ENCODE assay signal across 16 mouse cellular contexts in the genomic region with DNA sequence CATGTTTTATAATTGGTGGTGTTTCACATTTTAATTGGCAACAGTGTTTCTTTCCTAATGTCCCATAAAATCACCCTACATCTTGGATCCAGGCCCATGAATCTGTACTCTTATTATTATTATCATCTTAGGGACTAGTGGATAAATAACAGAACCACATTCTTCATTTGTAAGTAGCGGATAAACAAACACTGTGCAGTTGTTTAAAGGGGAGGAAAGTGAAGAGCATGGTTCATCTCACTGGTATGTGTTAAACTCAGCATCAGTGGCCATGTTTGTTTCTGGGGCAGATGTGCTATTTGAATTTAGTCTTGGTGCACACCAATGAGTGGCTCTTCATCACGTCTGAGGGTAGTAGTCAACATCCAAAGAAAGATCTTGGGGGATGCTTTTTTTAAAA.
A peak's percentile ranks its signal among the peaks of the same experiment; 100 is the strongest.
DNase-seq lines count a peak whose midpoint lies in the region; ATAC-seq and TF ChIP-seq lines count a peak whose summit lies in the region.
"Had no signal": no experiment of that assay in that cellular context is flagged by ENCODE, and none has a peak within 500 bp of the region (broad histone marks: within the 10 kb centered on the region; RNA-seq: fewer than 3 reads in every experiment).

No protein-coding gene starts in this region.

- H3K4me3 ChIP-seq in intestine, embryonic 16.5 days (ENCODE audit: low read length): no peak overlapping the region
- H3K4me3 ChIP-seq in intestine, postnatal 0 days (ENCODE audit: low read depth, low read length): no peak overlapping the region
- H3K4me3 ChIP-seq in liver, adult 2 months (ENCODE audit: insufficient read depth, low read depth, low read length): no peak overlapping the region
- H3K4me3 ChIP-seq in liver, embryonic 12.5 days: no peak overlapping the region
- no peak overlapping the region for H3K4me3 ChIP-seq in lung, postnatal 0 days (ENCODE audit: low read depth, low read length)
- H3K4me3 ChIP-seq in lung, adult 2 months (replicated peaks; ENCODE audit: extremely low read depth, low read depth, low read length): no peak overlapping the region
- H3K4me3 ChIP-seq: embryonic facial prominence, embryonic 13.5 days; forebrain, embryonic 13.5 days; gastrocnemius, adult 2 months; heart, embryonic 13.5 days; hindbrain, embryonic 12.5 days had no signal

- no peaks in the 10 kb centered on the region for H3K36me3 ChIP-seq in intestine, embryonic 16.5 days (ENCODE audit: control insufficient read depth, insufficient read depth, low read length)
- H3K36me3 ChIP-seq in intestine, postnatal 0 days (ENCODE audit: control insufficient read depth, insufficient read depth): no peaks in the 10 kb centered on the region
- H3K36me3 ChIP-seq in liver, adult 2 months (ENCODE audit: control insufficient read depth, insufficient read depth, low read length): no peaks in the 10 kb centered on the region
- H3K36me3 ChIP-seq in liver, embryonic 12.5 days: no peaks in the 10 kb centered on the region
- no peaks in the 10 kb centered on the region for H3K36me3 ChIP-seq in lung, postnatal 0 days (ENCODE audit: insufficient read depth, low read length)
- H3K36me3 ChIP-seq: embryonic facial prominence, embryonic 13.5 days; heart, embryonic 13.5 days; hindbrain, embryonic 12.5 days had no signal

- no peak for TF ChIP-seq CTCF in intestine, postnatal 0 days (IDR thresholded peaks at IDR 0.05; ENCODE audit: low read depth)
- no peak for TF ChIP-seq CTCF in liver, adult 2 months (IDR thresholded peaks at IDR 0.05; ENCODE audit: low read depth, low read length)
- TF ChIP-seq CTCF in lung, postnatal 0 days (IDR thresholded peaks at IDR 0.05): no peak
- no peak for TF ChIP-seq CTCF in lung, adult 2 months (IDR thresholded peaks at IDR 0.05; ENCODE audit: insufficient read depth, low read length)

- no peak overlapping the region for H3K27ac ChIP-seq in intestine, embryonic 16.5 days (ENCODE audit: low read length)
- H3K27ac ChIP-seq in intestine, postnatal 0 days (ENCODE audit: low read depth, low read length): no peak overlapping the region
- H3K27ac ChIP-seq in liver, adult 2 months (replicated peaks; ENCODE audit: insufficient read depth, low read depth, low read length): no peak overlapping the region
- H3K27ac ChIP-seq in liver, embryonic 12.5 days: no peak overlapping the region
- no peak overlapping the region for H3K27ac ChIP-seq in lung, postnatal 0 days (ENCODE audit: low read length)
- H3K27ac ChIP-seq: embryonic facial prominence, embryonic 13.5 days; forebrain, embryonic 13.5 days; gastrocnemius, adult 2 months; hindbrain, embryonic 12.5 days had no signal

- no peak for TF ChIP-seq POLR2A in liver, adult 2 months (IDR thresholded peaks at IDR 0.05; ENCODE audit: extremely low read depth, insufficient read depth, low read length)
- no peak for TF ChIP-seq POLR2A in lung, adult 2 months (IDR thresholded peaks at IDR 0.05; ENCODE audit: borderline replicate concordance, extremely low read depth, low read depth, low read length)

- no peaks in the 10 kb centered on the region for H3K79me2 ChIP-seq in liver, adult 2 months (ENCODE audit: control insufficient read depth, insufficient read depth, low read length)

- peak; percentile 17; the same call in 1 of the 2 replicates for TF ChIP-seq EP300 in lung, postnatal 0 days (IDR thresholded peaks at IDR 0.05)

- H3K27me3 ChIP-seq in intestine, embryonic 16.5 days (replicated peaks; ENCODE audit: control insufficient read depth, insufficient read depth, low read length): no peaks in the 10 kb centered on the region
- no peaks in the 10 kb centered on the region for H3K27me3 ChIP-seq in intestine, postnatal 0 days (replicated peaks; ENCODE audit: control insufficient read depth, insufficient read depth, low read length)
- no peaks in the 10 kb centered on the region for H3K27me3 ChIP-seq in liver, adult 2 months (ENCODE audit: control insufficient read depth, insufficient read depth, low read length)
- no peaks in the 10 kb centered on the region for H3K27me3 ChIP-seq in liver, embryonic 12.5 days (replicated peaks)
- H3K27me3 ChIP-seq in lung, postnatal 0 days (replicated peaks; ENCODE audit: insufficient read depth, low read length): no peaks in the 10 kb centered on the region
- H3K27me3 ChIP-seq: embryonic facial prominence, embryonic 13.5 days; forebrain, embryonic 13.5 days; heart, embryonic 13.5 days; hindbrain, embryonic 12.5 days had no signal

- ATAC-seq in intestine, embryonic 16.5 days: peak; percentile 36; the same call in 1 of the 2 replicates
- ATAC-seq in intestine, postnatal 0 days: no peak
- no peak for ATAC-seq in liver, embryonic 12.5 days
- ATAC-seq in lung, postnatal 0 days: no peak
- ATAC-seq: forebrain, embryonic 13.5 days had no signal

- WGBS in intestine, embryonic 16.5 days: 63% methylated on average over 2 of the region's 2 CpGs
- WGBS in intestine, postnatal 0 days: 68% methylated on average over 2 of the region's 2 CpGs
- 92% methylated on average over 2 of the region's 2 CpGs for WGBS in liver, adult 2 months
- 66% methylated on average over 2 of the region's 2 CpGs for WGBS in liver, embryonic 12.5 days (ENCODE audit: insufficient replicate concordance)
- WGBS in lung, postnatal 0 days: 56% methylated on average over 2 of the region's 2 CpGs
- 67% methylated on average over 2 of the region's 2 CpGs for WGBS in lung, adult 2 months

- no peak overlapping the region for H3K4me2 ChIP-seq in intestine, embryonic 16.5 days (ENCODE audit: low read depth, low read length)
- H3K4me2 ChIP-seq in intestine, postnatal 0 days (replicated peaks; ENCODE audit: low read depth): no peak overlapping the region
- no peak overlapping the region for H3K4me2 ChIP-seq in liver, embryonic 12.5 days
- no peak overlapping the region for H3K4me2 ChIP-seq in lung, postnatal 0 days (replicated peaks; ENCODE audit: low read depth, low read length)
- H3K4me2 ChIP-seq: embryonic facial prominence, embryonic 13.5 days; forebrain, embryonic 13.5 days; hindbrain, embryonic 12.5 days had no signal

- no peaks in the 10 kb centered on the region for H3K9me3 ChIP-seq in intestine, embryonic 16.5 days (ENCODE audit: control insufficient read depth, low read length)
- H3K9me3 ChIP-seq in intestine, postnatal 0 days (ENCODE audit: control insufficient read depth): no peaks in the 10 kb centered on the region
- no peaks in the 10 kb centered on the region for H3K9me3 ChIP-seq in liver, embryonic 12.5 days (replicated peaks)
- no peaks in the 10 kb centered on the region; the same call in 1 of the 2 replicates for H3K9me3 ChIP-seq in lung, postnatal 0 days (ENCODE audit: low read length)
- H3K9me3 ChIP-seq: embryonic facial prominence, embryonic 13.5 days; forebrain, embryonic 13.5 days had no signal

- no peak overlapping the region for H3K9ac ChIP-seq in intestine, embryonic 16.5 days (ENCODE audit: low read depth, low read length)
- no peak overlapping the region for H3K9ac ChIP-seq in intestine, postnatal 0 days (ENCODE audit: low read depth, low read length)
- H3K9ac ChIP-seq in liver, adult 2 months (ENCODE audit: low read depth, low read length): no peak overlapping the region
- no peak overlapping the region for H3K9ac ChIP-seq in liver, embryonic 12.5 days
- H3K9ac ChIP-seq in lung, postnatal 0 days (replicated peaks; ENCODE audit: low read depth): no peak overlapping the region
- H3K9ac ChIP-seq: embryonic facial prominence, embryonic 13.5 days; forebrain, embryonic 13.5 days; heart, embryonic 13.5 days; hindbrain, embryonic 12.5 days had no signal

- H3K4me1 ChIP-seq in intestine, embryonic 16.5 days (ENCODE audit: control insufficient read depth, insufficient read depth, low read length): peaks cover 7% of the 10 kb centered on the region; the same call in 1 of the 2 replicates
- H3K4me1 ChIP-seq in intestine, postnatal 0 days (replicated peaks; ENCODE audit: control insufficient read depth, insufficient read depth, low read length): no peaks in the 10 kb centered on the region
- H3K4me1 ChIP-seq in liver, adult 2 months (ENCODE audit: control insufficient read depth, insufficient read depth, low read length): peaks cover 2% of the 10 kb centered on the region; the same call in 1 of the 2 replicates
- H3K4me1 ChIP-seq in liver, embryonic 12.5 days: 0 out of 2 replicates have a peak, but pooled peaks cover 5% of the 10 kb centered on the region
- H3K4me1 ChIP-seq in lung, postnatal 0 days (ENCODE audit: insufficient read depth, low read depth, low read length): no peaks in the 10 kb centered on the region
- H3K4me1 ChIP-seq in lung, adult 2 months (ENCODE audit: control insufficient read depth, insufficient read depth, low read length): peaks cover 9% of the 10 kb centered on the region
- H3K4me1 ChIP-seq: forebrain, embryonic 13.5 days; hindbrain, embryonic 12.5 days had no signal

- DNase-seq in liver, adult 2 months (ENCODE audit: extremely low read depth, low read depth, low spot score): peak; percentile 17
- DNase-seq in lung, postnatal 0 days (ENCODE audit: low spot score): no peak
- DNase-seq in lung, adult 2 months: no peak
- DNase-seq: adrenal gland, adult 2 months; cerebellum, adult 18-20 months; cerebellum, adult 9-11 months; cerebellum, postnatal 36 days; gastrocnemius, adult 2 months; gastrocnemius, postnatal 25 days had no signal
